Mouse (Mus musculus): ENCODE measurements around the gene Zc3h13. TPM values are rescaled to one million over a fixed set of nuclear protein-coding genes. Genes with fewer than 3 reads are reported as not detected.

Zc3h13 gene
- polyA plus RNA-seq, 1 experiment from 2014 or later, result 40.2 TPM

GRCm38 (mm10) chr14:75309336-75309992, 25.3 kb downstream of the Zc3h13 start:
- Histone ChIP-seq H3K4me1 (ENCODE audit: control insufficient read depth, insufficient read depth, low read length) (no peaks in the 10 kb centered on the region), H3K27me3 (ENCODE audit: control insufficient read depth, insufficient read depth, low read length) (no peaks in the 10 kb centered on the region), H3K4me2 (replicated peaks; ENCODE audit: low read depth, low read length) (no peak overlapping the region), H3K9ac (ENCODE audit: low read depth, low read length) (no peak overlapping the region), H3K9me3 (ENCODE audit: control insufficient read depth, low read length) (no peaks in the 10 kb centered on the region), H3K36me3 (ENCODE audit: control insufficient read depth, insufficient read depth, low read length) (peaks cover 4% of the 10 kb centered on the region; the same call in 1 of the 2 replicates), H3K4me3 (ENCODE audit: low read length) (no peak overlapping the region), H3K27ac (ENCODE audit: low read depth, low read length) (no peak overlapping the region)
- 62% methylated on average over 5 of the region's 5 CpGs for WGBS
- ATAC-seq (ENCODE audit: low FRiP score, low TSS enrichment), result no peak

- no peaks in the 10 kb centered on the region for H3K4me1 ChIP-seq (ENCODE audit: control insufficient read depth, insufficient read depth, low read length)
- H3K36me3 ChIP-seq (ENCODE audit: control insufficient read depth, insufficient read depth, low read length), result peaks cover 4% of the 10 kb centered on the region; the same call in 1 of the 2 replicates
- H3K9me3 ChIP-seq (ENCODE audit: control insufficient read depth, low read length), result no peaks in the 10 kb centered on the region
- no peak overlapping the region for H3K9ac ChIP-seq (ENCODE audit: low read depth, low read length)
- H3K27me3 ChIP-seq (ENCODE audit: control insufficient read depth, insufficient read depth, low read length), result no peaks in the 10 kb centered on the region
- H3K27ac ChIP-seq (ENCODE audit: low read depth, low read length), result no peak overlapping the region
- no peak overlapping the region for H3K4me3 ChIP-seq (ENCODE audit: low read length)
- no peak overlapping the region for H3K4me2 ChIP-seq (replicated peaks; ENCODE audit: low read depth, low read length)
- no peak for ATAC-seq (ENCODE audit: low FRiP score, low TSS enrichment)
- WGBS, result 98% methylated on average over 2 of the region's 2 CpGs
Observed at GRCm38 (mm10) chr14:75314484-75314883, 30.3 kb downstream of the Zc3h13 start.

- Histone ChIP-seq H3K36me3 (ENCODE audit: control insufficient read depth, insufficient read depth, low read length) (peaks cover 21% of the 10 kb centered on the region), H3K9me3 (ENCODE audit: control insufficient read depth, low read length) (no peaks in the 10 kb centered on the region), H3K27me3 (ENCODE audit: control insufficient read depth, insufficient read depth, low read length) (no peaks in the 10 kb centered on the region), H3K27ac (ENCODE audit: low read depth, low read length) (no peak overlapping the region), H3K4me2 (replicated peaks; ENCODE audit: low read depth, low read length) (no peak overlapping the region), H3K9ac (ENCODE audit: low read depth, low read length) (no peak overlapping the region), H3K4me1 (ENCODE audit: control insufficient read depth, insufficient read depth, low read length) (no peaks in the 10 kb centered on the region), H3K4me3 (ENCODE audit: low read length) (no peak overlapping the region)
- ATAC-seq (ENCODE audit: low FRiP score, low TSS enrichment), result no peak
- WGBS, result 92% methylated on average over 2 of the region's 2 CpGs
Observed at GRCm38 (mm10) chr14:75318736-75319135, 34.6 kb downstream of the Zc3h13 start.

GRCm38 (mm10) chr14:75320269-75320668, 36.1 kb downstream of the Zc3h13 start:
- no peaks in the 10 kb centered on the region for H3K27me3 ChIP-seq (ENCODE audit: control insufficient read depth, insufficient read depth, low read length)
- H3K4me3 ChIP-seq (ENCODE audit: low read length), result no peak overlapping the region
- no peak overlapping the region for H3K4me2 ChIP-seq (replicated peaks; ENCODE audit: low read depth, low read length)
- no peak overlapping the region for H3K9ac ChIP-seq (ENCODE audit: low read depth, low read length)
- H3K27ac ChIP-seq (ENCODE audit: low read depth, low read length), result no peak overlapping the region
- ATAC-seq (ENCODE audit: low FRiP score, low TSS enrichment), result no peak
- 95% methylated on average over 5 of the region's 5 CpGs for WGBS
- H3K4me1 ChIP-seq (ENCODE audit: control insufficient read depth, insufficient read depth, low read length), result no peaks in the 10 kb centered on the region
- H3K36me3 ChIP-seq (ENCODE audit: control insufficient read depth, insufficient read depth, low read length), result peaks cover 28% of the 10 kb centered on the region
- H3K9me3 ChIP-seq (ENCODE audit: control insufficient read depth, low read length), result no peaks in the 10 kb centered on the region

GRCm38 (mm10) chr14:75323354-75323753, 39.2 kb downstream of the Zc3h13 start:
- no peak overlapping the region for H3K27ac ChIP-seq (ENCODE audit: low read depth, low read length)
- H3K27me3 ChIP-seq (ENCODE audit: control insufficient read depth, insufficient read depth, low read length), result no peaks in the 10 kb centered on the region
- H3K9ac ChIP-seq (ENCODE audit: low read depth, low read length), result no peak overlapping the region
- H3K4me2 ChIP-seq (replicated peaks; ENCODE audit: low read depth, low read length), result no peak overlapping the region
- no peak for ATAC-seq (ENCODE audit: low FRiP score, low TSS enrichment)
- no peaks in the 10 kb centered on the region for H3K4me1 ChIP-seq (ENCODE audit: control insufficient read depth, insufficient read depth, low read length)
- no peak overlapping the region for H3K4me3 ChIP-seq (ENCODE audit: low read length)
- 98% methylated on average over 32 of the region's 32 CpGs for WGBS
- peaks cover 34% of the 10 kb centered on the region for H3K36me3 ChIP-seq (ENCODE audit: control insufficient read depth, insufficient read depth, low read length)
- H3K9me3 ChIP-seq (ENCODE audit: control insufficient read depth, low read length), result no peaks in the 10 kb centered on the region

GRCm38 (mm10) chr14:75328062-75328461, 43.9 kb downstream of the Zc3h13 start:
- H3K9me3 ChIP-seq (ENCODE audit: control insufficient read depth, low read length), result no peaks in the 10 kb centered on the region
- no peaks in the 10 kb centered on the region for H3K4me1 ChIP-seq (ENCODE audit: control insufficient read depth, insufficient read depth, low read length)
- no peak overlapping the region for H3K9ac ChIP-seq (ENCODE audit: low read depth, low read length)
- no peak for ATAC-seq (ENCODE audit: low FRiP score, low TSS enrichment)
- H3K27me3 ChIP-seq (ENCODE audit: control insufficient read depth, insufficient read depth, low read length), result no peaks in the 10 kb centered on the region
- H3K4me2 ChIP-seq (replicated peaks; ENCODE audit: low read depth, low read length), result no peak overlapping the region
- H3K27ac ChIP-seq (ENCODE audit: low read depth, low read length), result no peak overlapping the region
- no peak overlapping the region for H3K4me3 ChIP-seq (ENCODE audit: low read length)
- H3K36me3 ChIP-seq (ENCODE audit: control insufficient read depth, insufficient read depth, low read length), result peaks cover 56% of the 10 kb centered on the region
- 82% methylated on average over 8 of the region's 8 CpGs for WGBS

- no peak overlapping the region for H3K4me3 ChIP-seq (ENCODE audit: low read length)
- H3K27me3 ChIP-seq (ENCODE audit: control insufficient read depth, insufficient read depth, low read length), result no peaks in the 10 kb centered on the region
- H3K27ac ChIP-seq (ENCODE audit: low read depth, low read length), result no peak overlapping the region
- no peak overlapping the region for H3K9ac ChIP-seq (ENCODE audit: low read depth, low read length)
- peaks cover 47% of the 10 kb centered on the region for H3K36me3 ChIP-seq (ENCODE audit: control insufficient read depth, insufficient read depth, low read length)
- no peak overlapping the region for H3K4me2 ChIP-seq (replicated peaks; ENCODE audit: low read depth, low read length)
- ATAC-seq (ENCODE audit: low FRiP score, low TSS enrichment), result no peak
- H3K9me3 ChIP-seq (ENCODE audit: control insufficient read depth, low read length), result no peaks in the 10 kb centered on the region
- H3K4me1 ChIP-seq (ENCODE audit: control insufficient read depth, insufficient read depth, low read length), result no peaks in the 10 kb centered on the region
- 80% methylated on average over 6 of the region's 6 CpGs for WGBS
Observed at GRCm38 (mm10) chr14:75330621-75331020, 46.4 kb downstream of the Zc3h13 start.

- Histone ChIP-seq H3K9ac (ENCODE audit: low read depth, low read length) (no peak overlapping the region), H3K36me3 (ENCODE audit: control insufficient read depth, insufficient read depth, low read length) (peaks cover 62% of the 10 kb centered on the region), H3K4me3 (ENCODE audit: low read length) (no peak overlapping the region), H3K4me1 (ENCODE audit: control insufficient read depth, insufficient read depth, low read length) (no peaks in the 10 kb centered on the region), H3K4me2 (replicated peaks; ENCODE audit: low read depth, low read length) (no peak overlapping the region), H3K27me3 (ENCODE audit: control insufficient read depth, insufficient read depth, low read length) (no peaks in the 10 kb centered on the region), H3K9me3 (ENCODE audit: control insufficient read depth, low read length) (no peaks in the 10 kb centered on the region), H3K27ac (ENCODE audit: low read depth, low read length) (no peak overlapping the region)
- 94% methylated on average over 4 of the region's 4 CpGs for WGBS
- ATAC-seq (ENCODE audit: low FRiP score, low TSS enrichment), result no peak
Observed at GRCm38 (mm10) chr14:75334321-75334720, 50.1 kb downstream of the Zc3h13 start.

- H3K4me1 ChIP-seq (ENCODE audit: control insufficient read depth, insufficient read depth, low read length), result no peaks in the 10 kb centered on the region
- no peak for ATAC-seq (ENCODE audit: low FRiP score, low TSS enrichment)
Observed at GRCm38 (mm10) chr14:75337884-75338283, 53.7 kb downstream of the Zc3h13 start.

More at GRCm38 (mm10) chr14:75337884-75338283, 53.7 kb downstream of the Zc3h13 start:
- H3K9me3 ChIP-seq (ENCODE audit: control insufficient read depth, low read length), result no peaks in the 10 kb centered on the region
- no peak overlapping the region for H3K27ac ChIP-seq (ENCODE audit: low read depth, low read length)
- H3K4me2 ChIP-seq (replicated peaks; ENCODE audit: low read depth, low read length), result no peak overlapping the region
- H3K9ac ChIP-seq (ENCODE audit: low read depth, low read length), result no peak overlapping the region
- peaks cover 46% of the 10 kb centered on the region; the same call in 1 of the 2 replicates for H3K36me3 ChIP-seq (ENCODE audit: control insufficient read depth, insufficient read depth, low read length)
- no peaks in the 10 kb centered on the region for H3K27me3 ChIP-seq (ENCODE audit: control insufficient read depth, insufficient read depth, low read length)
- H3K4me3 ChIP-seq (ENCODE audit: low read length), result no peak overlapping the region
- 88% methylated on average over 2 of the region's 2 CpGs for WGBS
